Mouse (Mus musculus) left cerebral cortex, postnatal 25 days (tissue): ENCODE data around the gene Vmn1r1. TPM values are rescaled to one million over a fixed set of nuclear protein-coding genes. Genes with fewer than 3 reads are reported as not detected.

Source experiments
- DNase-seq, 2 experiments: peaks; one replicate each; pipeline ENCODE4 v3.0.0; 2022; ENCODE audit warnings: low spot score in 2 of 2, mixed read lengths in 1 of 2
- intact Hi-C: fragments of 180-260 bp; cut with DNase I; formaldehyde crosslinking; loops from one replicate; pipeline ENCODE4 v1.15.1; 2025
- total RNA-seq, 2 experiments: library from RNA; stranded (reverse); gene quantifications; 2 replicates each; pipeline ENCODE4 v1.2.3; 2021

The Vmn1r1 gene
- total RNA-seq, 2 experiments from 2014 or later, result not detected

GRCm38 (mm10) chr1:182138172-182138571 is 26.1 kb downstream of the Vmn1r1 start:
- intact Hi-C loops, result no loop called here
- no peak for DNase-seq

GRCm38 (mm10) chr1:182137204-182138125 is 26.8 kb downstream of the Vmn1r1 start:
- DNase-seq, result no peak
- intact Hi-C loops, result no loop called here

GRCm38 (mm10) chr1:182130830-182131229 is 33.5 kb downstream of the Vmn1r1 start:
- DNase-seq, result no peak
- intact Hi-C loops, result no loop called here

- DNase-seq, result peak; percentile 76 to 89
- intact Hi-C loops, result no loop called here
Observed at GRCm38 (mm10) chr1:182124924-182125368, 39.3 kb downstream of the Vmn1r1 start.

GRCm38 (mm10) chr1:182124506-182124905 is 39.8 kb downstream of the Vmn1r1 start, which contains the start of gene Srp9:
TSS of gene Srp9 (plus strand) at chr1:182124737.
- intact Hi-C loops, result no loop called here
- peak; percentile 98 to 99 for DNase-seq

GRCm38 (mm10) chr1:182122413-182122812 is 41.9 kb downstream of the Vmn1r1 start:
- intact Hi-C loops, result no loop called here

GRCm38 (mm10) chr1:182115651-182116408 is 48.5 kb downstream of the Vmn1r1 start:
- intact Hi-C loops, result loop anchor here (1.0 kb wide), 1 partner anchor 228 kb away; no protein-coding TSS in a partner anchor
- peak in 1 of 2 experiments; percentile 27 for DNase-seq

More at GRCm38 (mm10) chr1:182122413-182122812, 41.9 kb downstream of the Vmn1r1 start:
- no peak for DNase-seq

- peak in 1 of 2 experiments; percentile 34 for DNase-seq
- intact Hi-C loops, result loop anchor here (1.0 kb wide), 1 partner anchor 227 kb away; no protein-coding TSS in a partner anchor
Observed at GRCm38 (mm10) chr1:182115197-182115596, 49.1 kb downstream of the Vmn1r1 start.

GRCm38 (mm10) chr1:182113587-182114500 is 50.4 kb downstream of the Vmn1r1 start:
- intact Hi-C loops, result loop anchor here (1.0 kb wide), 1 partner anchor 94 kb away; no protein-coding TSS in a partner anchor
- no peak for DNase-seq

GRCm38 (mm10) chr1:182113131-182113530 is 51.2 kb downstream of the Vmn1r1 start:
- intact Hi-C loops, result no loop called here
- no peak for DNase-seq

- intact Hi-C loops, result no loop called here
Observed at GRCm38 (mm10) chr1:182112385-182112784, 51.9 kb downstream of the Vmn1r1 start.

GRCm38 (mm10) chr1:182111386-182112317 is 52.6 kb downstream of the Vmn1r1 start:
- intact Hi-C loops, result no loop called here
- no peak for DNase-seq

More at GRCm38 (mm10) chr1:182112385-182112784, 51.9 kb downstream of the Vmn1r1 start:
- peak in 1 of 2 experiments; percentile 12 for DNase-seq

- intact Hi-C loops, result no loop called here
- DNase-seq, result no peak
Observed at GRCm38 (mm10) chr1:182110708-182111385, 53.4 kb downstream of the Vmn1r1 start.

GRCm38 (mm10) chr1:182110185-182110584 is 54.1 kb downstream of the Vmn1r1 start:
- intact Hi-C loops, result no loop called here
- no peak for DNase-seq

- intact Hi-C loops, result no loop called here
- no peak for DNase-seq
Observed at GRCm38 (mm10) chr1:182108397-182109099, 55.7 kb downstream of the Vmn1r1 start.

- intact Hi-C loops, result no loop called here
- no peak for DNase-seq
Observed at GRCm38 (mm10) chr1:182107251-182107650, 57.0 kb downstream of the Vmn1r1 start.

GRCm38 (mm10) chr1:182105023-182105422 is 59.3 kb downstream of the Vmn1r1 start:
- intact Hi-C loops, result loop anchor here (2.0 kb wide), 1 partner anchor 30 kb away; no protein-coding TSS in a partner anchor
- DNase-seq, result no peak
